Mouse (Mus musculus) spleen, embryonic (tissue): ENCODE measurements around the gene Pnrc1.

ENCODE experiments used
- CTCF ChIA-PET: fragments of 350-600 bp; sonication (Branson Sonifier 250); formaldehyde crosslinking; loops from one replicate; lab custom pipeline; 2022; lab: Charles Lee

Gene Pnrc1

DNA sequence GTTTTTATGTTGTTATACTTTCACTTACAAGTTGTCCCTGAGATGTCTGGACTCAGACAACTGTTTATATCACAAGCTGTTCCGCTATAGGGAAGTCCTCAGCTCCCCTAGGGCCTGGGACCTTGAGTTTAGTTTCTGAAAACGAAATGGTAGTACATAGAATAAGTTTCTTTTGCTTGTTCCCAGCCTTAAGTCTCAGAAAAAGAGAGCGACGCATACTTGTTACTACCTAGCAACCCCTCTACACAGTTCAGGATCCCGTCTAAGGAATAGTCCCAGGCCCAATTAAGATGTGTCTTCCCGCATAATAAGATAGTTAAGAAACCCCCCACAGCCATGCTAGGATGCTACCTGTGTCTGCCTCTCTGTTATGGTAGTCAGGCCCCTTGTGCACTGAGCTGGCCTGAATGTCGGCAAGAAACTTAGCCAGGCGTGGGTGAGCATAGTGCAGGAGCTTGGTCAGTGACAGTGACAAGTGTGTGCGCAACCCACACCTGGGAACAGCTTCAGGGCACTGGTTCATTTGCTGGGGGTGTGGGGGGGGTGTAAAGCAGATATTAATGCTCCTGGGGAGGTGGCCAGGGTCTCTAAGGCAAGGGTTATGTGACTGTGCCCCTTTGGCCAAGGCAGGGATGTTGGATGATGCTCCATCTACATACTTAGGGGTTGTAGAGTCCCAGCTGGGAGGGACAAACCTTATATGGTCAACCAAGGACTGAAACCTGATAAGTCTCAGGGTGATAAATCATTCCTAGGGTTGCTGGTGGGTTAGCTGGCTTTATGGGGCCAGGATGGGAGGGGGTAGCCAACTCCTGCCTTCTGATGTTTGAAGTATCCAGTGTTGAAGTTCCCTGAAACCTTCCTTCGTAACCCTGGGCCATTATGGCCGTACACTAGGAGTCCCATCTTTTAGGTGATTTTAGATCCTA, 19.3 kb downstream of the Pnrc1 start:
- CTCF ChIA-PET = interaction anchor here (0.6 kb wide), 1 partner anchor 123 kb away, joined by 4 read pairs; no protein-coding TSS in a partner anchor

DNA sequence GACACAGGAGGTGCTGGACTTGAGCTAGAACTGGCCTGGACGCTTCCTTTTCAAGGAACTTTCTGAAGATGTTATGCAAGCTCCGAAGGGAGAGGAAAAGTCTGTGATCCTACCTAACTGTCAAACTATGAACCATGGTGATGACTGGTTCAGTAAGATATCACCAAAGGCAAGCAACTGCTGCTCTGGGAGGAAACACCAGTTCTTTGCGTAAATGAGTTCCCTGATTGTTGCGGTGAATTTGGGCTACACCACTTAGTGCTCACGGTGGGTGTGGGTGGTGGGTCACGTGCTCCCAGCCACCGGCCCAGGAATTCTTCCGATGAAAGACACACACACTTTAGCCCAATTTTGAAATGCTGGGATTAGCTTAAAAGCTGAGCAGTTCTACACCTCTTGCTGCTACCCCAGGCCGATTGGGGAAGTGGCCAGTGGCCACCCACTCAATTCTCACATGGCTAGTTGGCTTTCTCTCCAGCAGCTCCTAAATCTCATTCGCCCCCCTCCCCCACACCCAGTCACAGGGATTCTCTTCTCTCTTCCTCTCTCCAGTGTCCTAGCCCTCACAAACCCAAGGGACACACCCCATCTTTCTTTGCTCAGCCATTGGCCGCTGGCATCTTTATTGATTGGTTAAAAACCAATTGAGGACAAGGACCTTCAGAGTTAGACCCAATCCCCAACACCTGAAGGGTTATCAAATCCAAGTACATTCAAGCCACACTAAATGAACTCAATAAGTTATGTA, 24.8 kb downstream of the Pnrc1 start:
- CTCF ChIA-PET = no interaction called here

DNA sequence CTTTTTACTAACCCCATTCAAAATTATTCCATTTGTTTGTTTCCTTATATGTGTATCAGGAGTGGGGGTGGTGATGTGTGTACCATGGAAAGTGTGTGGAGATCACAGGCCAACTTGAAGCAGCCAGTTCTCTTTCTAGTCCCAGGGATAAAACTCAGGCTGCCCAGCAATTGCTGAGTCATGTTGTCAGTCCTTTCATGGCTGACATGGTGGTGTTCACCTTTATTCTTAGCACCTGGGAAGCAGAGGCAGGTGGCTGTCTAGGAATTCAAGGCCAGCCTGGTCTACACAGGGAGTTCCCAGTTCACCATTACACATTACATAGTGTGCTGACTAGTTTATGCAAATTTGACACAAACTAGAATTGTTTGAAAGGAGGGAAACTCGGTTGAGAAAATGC, 27.1 kb downstream of the Pnrc1 start:
- CTCF ChIA-PET = interaction anchor here (0.6 kb wide), 1 partner anchor 639 kb away, joined by 4 read pairs; no protein-coding TSS in a partner anchor

DNA sequence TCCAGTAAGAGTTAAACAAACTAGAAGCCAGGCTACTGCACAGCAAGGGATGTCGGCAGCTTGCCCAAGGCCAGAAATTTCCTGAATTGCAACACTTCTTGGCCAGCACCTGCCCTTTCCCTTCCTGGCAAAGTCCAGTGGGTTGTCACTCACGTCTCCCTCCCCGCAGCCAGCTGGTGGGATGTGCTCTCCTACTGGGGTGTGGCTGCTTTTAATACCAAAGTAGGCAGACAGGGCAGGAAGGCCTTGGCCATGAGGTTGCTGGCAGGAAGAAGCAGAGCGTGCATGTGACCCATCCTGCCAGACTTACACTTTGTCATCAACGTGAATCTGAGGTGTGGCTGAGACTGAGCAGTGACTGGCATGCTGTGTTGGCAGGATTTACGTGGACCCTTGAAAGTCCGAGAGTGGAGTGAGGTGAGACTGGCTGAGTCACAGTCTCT, 28.6 kb downstream of the Pnrc1 start:
- CTCF ChIA-PET = no interaction called here

DNA sequence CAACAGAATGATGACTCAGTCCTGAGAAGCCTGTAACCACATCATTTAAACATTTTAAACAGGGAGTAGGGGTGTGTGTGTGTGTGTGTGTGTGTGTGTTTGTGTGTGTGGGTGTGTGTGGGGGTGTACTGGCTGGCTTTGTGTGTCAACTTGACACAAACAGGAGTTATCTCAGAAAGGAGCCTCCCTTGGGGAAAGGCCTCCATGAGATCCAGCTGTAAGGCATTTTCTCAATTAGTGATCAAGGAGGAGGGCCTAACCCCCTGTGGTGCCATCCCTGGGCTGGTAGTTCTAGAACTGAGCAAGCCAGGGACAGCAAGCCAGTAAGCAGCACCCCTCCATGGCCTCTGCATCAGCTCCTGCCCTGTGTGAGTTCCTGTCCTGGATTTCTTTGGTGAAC, 29.7 kb downstream of the Pnrc1 start:
- CTCF ChIA-PET = interaction anchor here (0.6 to 0.8 kb wide), 2 partner anchors 15 to 972 kb away, joined by 4 to 18 read pairs; no protein-coding TSS in a partner anchor

DNA sequence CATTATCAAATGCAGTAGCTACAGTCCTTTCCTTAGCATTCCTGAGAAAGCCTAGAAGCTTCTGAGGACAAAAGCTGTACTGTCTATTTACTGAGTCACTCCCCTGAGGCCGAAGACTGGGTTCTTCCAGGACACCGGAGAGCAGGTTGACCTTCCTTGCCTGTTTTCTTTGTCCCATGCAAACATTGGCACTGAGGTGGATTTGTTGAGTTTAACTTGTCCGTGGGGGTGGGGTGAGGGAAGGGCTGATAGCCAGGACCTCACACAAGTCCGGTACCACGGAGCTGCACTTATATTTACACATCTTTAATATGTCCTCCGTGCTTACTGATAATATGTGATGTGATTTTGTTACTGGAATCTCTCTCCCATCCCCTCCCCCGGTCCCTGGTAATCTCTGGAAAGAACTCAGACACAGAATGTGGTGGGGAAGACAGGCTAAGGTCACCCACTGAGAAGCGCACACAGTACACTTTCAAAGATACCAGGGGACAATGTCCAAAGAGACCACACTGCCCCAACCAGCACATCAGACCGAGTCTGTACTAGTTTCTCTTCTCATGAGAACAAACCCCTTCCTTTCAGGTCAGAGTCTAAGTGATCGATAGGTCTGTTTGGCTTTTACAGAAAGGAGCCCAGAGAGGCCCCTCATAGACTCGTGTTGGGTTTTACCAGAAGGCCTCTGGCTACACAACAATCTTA, 32.5 kb downstream of the Pnrc1 start:
- CTCF ChIA-PET = no interaction called here

DNA sequence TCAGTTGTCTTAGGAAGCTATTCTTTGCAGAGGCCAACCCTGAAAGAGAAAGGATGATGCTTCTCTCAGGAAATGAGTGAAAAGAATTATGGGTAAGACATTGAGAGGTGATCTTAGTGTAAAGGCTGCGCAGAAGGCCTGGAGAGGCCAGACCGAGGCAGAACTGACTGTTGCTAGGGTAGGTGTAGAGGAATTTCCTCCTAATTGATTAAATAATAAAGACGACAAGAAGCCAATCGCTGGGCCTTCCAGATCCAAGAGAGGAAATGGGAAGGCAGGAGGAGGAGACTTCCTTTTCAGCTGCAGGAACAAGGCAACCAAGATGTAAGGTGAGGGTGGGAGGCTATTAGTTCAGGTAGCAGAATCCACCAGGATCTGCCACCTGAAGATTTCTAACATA, 35.3 kb downstream of the Pnrc1 start:
- CTCF ChIA-PET = no interaction called here

DNA sequence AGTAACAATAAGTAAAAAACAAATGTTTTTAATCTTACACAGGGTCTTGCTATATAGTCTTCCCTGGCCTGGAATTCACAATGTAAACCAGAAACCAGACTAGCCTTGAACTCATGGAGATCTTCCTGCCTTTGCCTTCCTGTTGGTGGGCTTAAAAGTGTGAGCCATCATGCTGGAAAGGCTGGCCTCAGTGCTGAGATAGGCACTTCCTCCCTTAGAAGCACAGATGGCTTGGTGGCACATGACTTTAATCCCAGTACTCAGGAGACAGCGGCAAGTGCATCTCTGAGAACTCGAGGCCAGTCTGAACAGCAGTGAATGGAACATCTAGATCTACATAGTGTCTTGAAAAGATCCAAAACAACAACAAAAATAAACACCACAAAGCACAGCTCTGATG, 39.1 kb downstream of the Pnrc1 start:
- CTCF ChIA-PET = interaction anchor here (0.5 kb wide), 1 partner anchor 142 kb away, joined by 8 read pairs; no protein-coding TSS in a partner anchor

DNA sequence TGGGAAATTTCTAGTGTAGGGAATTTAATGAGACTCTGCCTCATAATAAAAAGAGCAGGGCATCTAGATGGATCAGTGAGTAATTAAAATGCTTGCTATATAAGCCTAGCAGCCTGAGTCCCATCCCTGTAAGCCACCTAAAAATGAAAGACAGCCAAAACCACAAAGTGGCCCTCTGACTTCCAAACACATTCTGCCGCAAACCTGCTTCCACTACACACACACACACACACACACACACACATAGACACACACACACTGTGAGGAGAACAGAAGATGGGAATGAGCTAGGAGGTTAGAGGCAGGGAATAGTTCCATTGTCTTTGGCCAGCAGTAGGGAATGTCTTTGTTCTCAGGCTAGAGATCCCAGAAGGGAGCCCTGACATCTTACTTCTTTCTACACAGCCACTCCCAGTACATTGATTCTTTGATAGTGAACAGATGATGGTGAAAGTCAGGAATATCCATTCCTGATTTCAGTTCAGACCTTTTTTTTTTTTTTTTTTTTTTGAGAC, 40.2 kb downstream of the Pnrc1 start:
- CTCF ChIA-PET = no interaction called here

DNA sequence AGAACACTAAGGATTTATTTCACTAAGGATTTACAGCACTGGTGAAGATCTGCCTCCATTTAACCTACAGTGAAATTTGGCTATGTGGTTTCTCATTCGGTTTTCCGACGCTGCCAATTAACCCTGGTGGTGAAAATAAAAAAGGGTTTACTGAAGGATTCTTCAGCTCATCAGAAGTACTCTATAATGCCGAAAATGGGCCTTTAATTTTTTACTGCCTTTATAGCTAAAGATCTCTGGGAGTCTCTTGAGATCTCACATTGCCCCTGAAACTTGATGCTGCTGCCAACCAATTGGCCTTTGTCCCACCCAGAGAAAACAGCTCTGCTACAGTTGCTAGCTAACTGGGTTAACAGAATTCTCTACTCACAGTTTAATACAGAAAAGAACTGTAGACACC, 41.0 kb downstream of the Pnrc1 start:
- CTCF ChIA-PET = no interaction called here

DNA sequence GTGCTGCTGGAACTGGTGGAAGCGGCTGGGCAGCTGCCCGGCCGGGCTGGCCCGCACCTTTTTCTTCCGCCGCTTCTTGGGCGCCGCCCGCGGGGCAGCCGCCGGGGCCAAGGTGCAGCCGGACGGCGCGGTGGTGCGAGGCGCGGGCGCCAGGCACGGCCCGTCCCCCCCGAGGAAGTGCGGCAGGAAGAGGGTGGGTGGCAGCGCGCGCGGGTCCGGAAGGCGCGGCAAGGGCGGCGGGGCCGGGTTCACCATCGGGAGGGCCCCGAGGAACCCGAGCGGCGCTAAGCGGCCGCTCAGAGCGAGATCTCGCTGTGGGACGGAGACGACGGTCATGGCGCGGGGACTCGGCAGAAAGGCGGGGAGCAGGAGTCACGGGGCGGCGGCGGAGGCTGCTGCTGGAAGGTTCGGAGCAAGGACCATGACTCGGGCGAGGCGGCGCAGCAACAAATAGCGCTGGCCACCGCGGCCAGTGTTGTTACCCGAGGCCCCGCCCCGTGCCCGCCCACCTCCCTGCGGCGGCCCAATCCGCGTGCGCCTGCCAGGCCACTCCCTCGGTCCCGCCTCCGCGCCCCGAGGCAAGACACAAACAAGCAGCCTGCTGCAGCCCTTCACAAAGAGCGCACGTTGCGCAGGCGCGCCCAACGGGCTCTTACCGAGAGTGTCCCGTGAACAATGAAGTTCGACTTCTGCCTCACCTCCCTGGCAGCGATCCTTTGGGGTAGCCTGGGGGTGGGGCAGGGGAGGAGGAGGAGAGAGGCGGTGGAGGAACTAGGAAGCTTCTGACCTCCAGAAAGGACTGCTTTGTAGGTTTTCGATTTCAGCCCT, 41.7 kb downstream of the Pnrc1 start:
- CTCF ChIA-PET = no interaction called here

DNA sequence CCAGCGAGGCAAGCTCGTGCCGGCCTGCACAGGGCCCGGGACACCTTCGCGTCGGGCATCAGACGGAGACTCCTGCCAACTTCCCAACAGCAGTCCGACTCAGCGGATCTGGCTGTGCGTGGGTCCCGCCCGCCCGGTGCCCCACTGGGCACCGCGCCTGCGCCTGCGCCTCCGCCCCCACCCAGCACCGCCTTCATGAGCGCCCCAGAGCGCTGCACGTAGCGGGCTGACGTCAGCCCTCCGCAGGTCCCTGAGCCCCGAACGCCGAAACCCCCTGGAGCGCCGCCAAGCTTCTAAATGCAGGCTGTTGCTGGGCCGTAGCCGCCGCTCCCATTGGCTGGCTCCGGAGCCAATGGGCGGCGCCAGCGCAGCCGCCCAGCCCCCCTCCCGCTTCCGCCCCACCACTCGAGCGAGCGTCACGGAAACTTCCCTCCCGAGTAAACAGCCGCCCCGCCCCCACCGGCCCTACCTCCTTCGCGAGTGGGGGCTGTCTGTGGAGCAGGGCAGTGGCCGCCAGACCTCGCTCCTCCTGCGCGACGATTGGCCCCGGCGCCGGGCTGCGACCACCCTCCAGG, 42.4 kb downstream of the Pnrc1 start:
- CTCF ChIA-PET = no interaction called here

DNA sequence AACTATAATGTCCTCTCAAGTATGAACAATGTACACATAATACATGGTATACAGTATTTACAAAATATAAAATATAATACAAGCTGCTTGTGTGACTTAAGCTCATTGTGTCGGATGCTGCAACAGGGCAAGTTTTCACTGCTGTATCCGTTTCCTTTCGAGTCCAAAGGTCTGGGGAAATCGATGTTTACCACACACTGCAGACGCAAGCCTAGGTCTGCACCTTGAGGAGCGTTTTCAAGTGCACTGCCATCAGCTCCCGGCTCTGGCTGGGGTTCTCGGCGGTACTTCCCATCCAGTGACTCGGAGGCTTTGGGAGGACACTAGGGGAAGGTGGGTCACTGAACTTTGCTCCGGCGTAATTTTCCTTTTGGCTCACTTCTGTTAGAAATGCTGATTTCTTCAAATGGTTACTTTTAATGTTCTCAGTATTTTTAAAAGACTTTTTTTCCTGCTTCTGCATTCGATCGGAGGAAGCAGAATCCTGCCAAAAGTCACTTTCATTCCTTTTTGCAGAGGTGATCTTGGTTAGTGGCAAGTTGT, 44.0 kb downstream of the Pnrc1 start:
- CTCF ChIA-PET = no interaction called here

DNA sequence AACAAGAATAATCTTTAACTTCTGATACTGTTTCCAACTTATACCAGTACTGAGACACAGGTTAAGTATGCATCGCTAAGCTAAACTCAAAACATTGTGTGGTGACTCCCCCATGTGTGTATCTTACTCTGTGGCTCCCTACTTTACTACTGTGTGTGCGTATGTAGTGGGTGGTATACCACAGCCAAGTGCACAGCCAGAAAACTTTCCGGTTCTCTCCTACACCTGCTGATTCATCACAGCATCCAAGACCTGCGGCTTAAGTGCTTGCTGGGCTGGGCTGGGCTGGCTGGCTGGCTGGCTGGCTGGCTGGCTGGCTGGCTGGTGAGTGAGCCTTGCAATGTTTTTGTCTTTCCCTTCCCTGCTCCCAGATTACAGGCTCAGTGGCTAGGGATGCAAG, 46.0 kb downstream of the Pnrc1 start:
- CTCF ChIA-PET = no interaction called here

DNA sequence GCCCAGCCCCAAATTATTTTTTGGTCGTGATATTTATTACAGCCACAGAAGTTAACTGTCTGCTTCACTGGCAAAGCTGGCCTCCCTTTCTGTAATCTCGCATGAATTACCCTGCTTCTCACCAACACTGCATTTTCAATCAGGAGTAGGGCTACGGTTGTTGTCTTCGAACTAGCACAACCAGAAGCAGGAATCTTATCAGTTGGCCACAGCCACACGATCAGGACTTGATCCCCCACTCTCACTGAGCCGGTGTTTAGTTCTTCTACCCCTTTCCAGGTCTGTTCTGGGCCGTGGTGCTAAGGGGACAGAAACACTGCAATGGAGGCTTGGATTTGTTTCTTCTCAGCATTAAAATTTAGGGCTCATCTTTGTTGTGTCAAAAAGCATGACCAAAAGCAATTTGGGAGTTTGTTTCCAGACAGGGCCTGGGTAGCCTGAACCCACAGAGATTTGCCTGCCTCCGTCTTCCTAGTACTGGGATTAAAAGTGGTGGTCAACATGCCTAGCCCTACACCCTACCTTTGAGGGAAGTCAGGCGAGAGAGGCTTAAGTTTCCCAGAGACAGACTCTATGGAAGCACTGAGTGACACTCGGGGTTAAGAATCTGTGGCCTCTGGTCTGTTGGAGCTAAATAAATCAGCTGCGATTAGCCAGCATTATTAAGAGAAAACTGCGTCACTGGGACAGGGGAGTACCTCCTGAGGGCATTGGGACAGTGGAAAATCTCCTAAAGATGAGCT, 46.8 kb downstream of the Pnrc1 start:
- CTCF ChIA-PET = interaction anchor here (1.2 kb wide), 1 partner anchor 25 kb away, joined by 4 read pairs; no protein-coding TSS in a partner anchor

DNA sequence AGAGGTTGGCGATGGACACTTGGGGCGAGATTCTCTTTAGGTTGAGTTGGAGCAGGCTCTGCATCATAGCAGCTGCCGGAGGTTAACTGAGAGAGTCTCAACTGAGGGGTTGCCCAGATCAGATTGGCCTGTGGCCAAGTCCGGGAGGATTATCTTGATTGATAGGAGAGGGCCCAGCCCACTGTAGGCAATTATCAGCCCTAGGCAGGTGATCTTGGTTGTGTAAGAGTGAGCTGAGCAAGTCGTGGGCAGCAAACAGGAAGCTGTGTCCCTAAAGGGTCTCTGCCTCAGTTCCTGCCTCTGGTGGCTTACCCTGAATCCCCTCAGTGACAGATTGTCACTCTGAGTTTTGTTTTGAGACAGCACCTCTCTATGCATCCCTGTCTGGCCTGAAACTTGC, 47.4 kb downstream of the Pnrc1 start:
- CTCF ChIA-PET = interaction anchor here (1.2 kb wide), 1 partner anchor 25 kb away, joined by 4 read pairs; no protein-coding TSS in a partner anchor

DNA sequence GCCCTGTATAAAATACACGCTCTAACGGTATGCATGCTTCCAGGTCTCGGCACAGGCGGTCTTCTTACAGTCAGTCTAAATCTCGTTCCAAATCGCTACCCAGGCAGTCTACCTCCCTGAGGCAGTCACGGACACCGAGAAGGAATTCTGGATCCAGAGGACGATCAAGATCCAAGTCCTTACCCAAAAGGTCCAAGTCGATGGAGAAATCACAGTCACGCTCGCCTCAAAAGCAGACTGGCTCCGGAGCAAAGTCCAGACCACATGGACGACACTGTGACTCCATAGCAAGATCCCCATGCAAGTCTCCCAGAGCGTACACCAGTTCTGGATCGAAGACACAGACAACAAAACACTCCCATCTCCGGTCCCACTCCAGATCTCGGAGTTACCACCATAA, 59.1 kb downstream of the Pnrc1 start:
- CTCF ChIA-PET = no interaction called here

DNA sequence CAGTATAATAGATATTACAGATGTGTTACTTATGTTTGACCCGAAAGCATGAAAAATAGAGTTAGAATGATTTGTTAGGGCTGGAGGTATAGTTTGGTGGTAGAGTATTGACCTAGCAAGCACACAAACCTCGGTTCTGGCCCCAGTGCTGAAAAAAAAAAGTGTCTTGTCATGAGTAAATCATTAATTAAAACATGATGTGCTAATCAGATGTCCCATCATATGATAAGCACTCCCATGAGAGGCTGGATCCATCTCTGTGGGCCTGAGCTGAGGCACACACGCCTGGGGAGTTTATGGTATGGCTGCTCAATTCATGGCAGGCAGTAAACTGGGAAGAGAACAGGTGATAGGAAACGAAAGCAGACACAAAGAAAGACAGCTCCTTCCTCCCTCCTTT, 60.3 kb downstream of the Pnrc1 start:
- CTCF ChIA-PET = no interaction called here

DNA sequence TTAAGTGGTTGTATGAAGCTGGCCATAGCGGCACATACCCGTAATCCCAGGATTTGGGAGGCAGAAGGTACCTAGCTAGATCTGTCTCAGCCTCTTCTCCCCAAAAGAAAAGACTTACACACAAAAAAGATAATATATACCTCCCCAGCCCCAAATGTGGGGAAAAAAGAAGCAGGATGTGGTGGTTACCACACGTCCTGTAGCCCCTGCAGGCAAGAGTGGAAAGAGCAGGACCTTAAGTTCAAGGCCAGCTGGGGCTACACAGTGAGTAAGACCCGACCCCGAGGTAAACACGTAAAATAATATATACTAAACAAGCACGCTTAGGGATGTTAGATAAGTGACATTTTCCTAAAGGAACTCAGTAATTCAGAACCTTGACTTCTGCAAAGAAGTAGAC, 62.8 kb downstream of the Pnrc1 start:
- CTCF ChIA-PET = no interaction called here
